Mouse (Mus musculus): ENCODE measurements around the gene BC048562.

- TF ChIP-seq CTCF (IDR thresholded peaks at IDR 0.05; ENCODE audit: low read depth) (peak; percentile 94), EP300 (IDR thresholded peaks at IDR 0.05; ENCODE audit: low read depth) (no peak)
Observed at GRCm38 (mm10) chr9:108452291-108452906, 16.1 kb downstream of the BC048562 start.

Data from liver, postnatal 0 days (tissue).